Mouse (Mus musculus) midbrain, postnatal 0 days (tissue): ENCODE data around the gene Lamtor3. TPM values are rescaled to one million over a fixed set of nuclear protein-coding genes. Genes with fewer than 3 reads are reported as not detected.
A peak's percentile ranks its signal among the peaks of the same experiment; 100 is the strongest.

Experiments used
- ATAC-seq: fragments of 200-750 bp; cut with Nextera tagmentation; 2 replicates; pipeline ENCODE4 v1.8.0; 2017; ENCODE audit warnings: moderate number of reproducible peaks, mild to moderate bottlenecking, moderate TSS enrichment, moderate library complexity; ENCODE audit not compliant: low FRiP score
- DNase-seq: peaks from one replicate; pipeline ENCODE4 v3.0.0-alpha.2; 2015; ENCODE audit warnings: low spot score
- H3K27ac ChIP-seq: fragments of 300-500 bp; sonication (generic); 2 replicates; pipeline ENCODE4 v1.5.1; 2014; ENCODE audit warnings: low read depth, mild to moderate bottlenecking, low read length, mixed read lengths
- H3K27me3 ChIP-seq: fragments of 300-500 bp; sonication (generic); 2 replicates; pipeline ENCODE4 v1.6.1; 2014; ENCODE audit warnings: low read length, control low read depth, mixed read lengths; ENCODE audit not compliant: insufficient read depth
- H3K36me3 ChIP-seq: fragments of 300-500 bp; sonication (generic); 2 replicates; pipeline ENCODE4 v1.6.1; 2014; ENCODE audit warnings: low read length, control low read depth, mixed read lengths; ENCODE audit not compliant: insufficient read depth
- H3K4me1 ChIP-seq: fragments of 300-500 bp; sonication (generic); 2 replicates; pipeline ENCODE4 v1.6.1; 2014; ENCODE audit warnings: mild to moderate bottlenecking, control low read depth, antibody characterized with exemption, low read length, mixed read lengths; ENCODE audit not compliant: insufficient read depth
- H3K4me2 ChIP-seq: fragments of 300-500 bp; sonication (generic); 2 replicates; pipeline ENCODE4 v1.6.1; 2014; ENCODE audit warnings: low read depth, mild to moderate bottlenecking, low read length, mixed read lengths; ENCODE audit not compliant: poor library complexity, severe bottlenecking
- H3K4me3 ChIP-seq: fragments of 300-500 bp; sonication (generic); 2 replicates; pipeline ENCODE4 v1.5.1; 2014; ENCODE audit warnings: low read depth, mild to moderate bottlenecking, low read length, moderate library complexity
- H3K9ac ChIP-seq: fragments of 300-500 bp; sonication (generic); replicated peaks from 2 replicates; pipeline ENCODE4 v1.6.1; 2014; ENCODE audit warnings: mild to moderate bottlenecking, low read length, moderate library complexity, mixed read lengths; ENCODE audit not compliant: poor library complexity, severe bottlenecking
- H3K9me3 ChIP-seq: fragments of 300-500 bp; sonication (generic); 2 replicates; pipeline ENCODE4 v1.6.1; 2016; ENCODE audit warnings: low read length, control low read depth
- CTCF ChIP-seq: IDR thresholded peaks from 2 replicates; pipeline ENCODE4 v1.5.1; 2016; ENCODE audit warnings: antibody characterized with exemption, mild to moderate bottlenecking
- WGBS: fragments of 180-500 bp; shearing (Covaris S2); extraction: QIAGEN DNeasy Blood & Tissue Kit; methylation state at CpG from one replicate; pipeline ENCODE4 v1.1.7; 2014; 5-methylcytosine and 5-hydroxymethylcytosine counted together
- polyA plus RNA-seq: library from polyadenylated mRNA; unstranded; fragments of >200 nt; fragmentation: Nextera tagmentation; extraction: Ambion mirVana; gene quantifications from 2 replicates; pipeline ENCODE4 v1.2.1, GENCODE M21; 2015
- total RNA-seq: library from RNA; depleted of rRNA; stranded (reverse); fragments of >200 nt; gene quantifications from 2 replicates; pipeline ENCODE4 v1.2.3, GENCODE M21; 2014

Gene Lamtor3
- total and polyA plus RNA-seq, 2 experiments from 2014 or later, result 97.7 to 113 TPM

- 57% methylated on average over 14 of the region's 14 CpGs for WGBS
- Histone ChIP-seq H3K4me1 (peaks cover 4% of the 10 kb centered on the region; the same call in 1 of the 2 replicates), H3K4me3 (no peak overlapping the region), H3K27ac (peak overlapping the region; percentile 78), H3K9me3 (no peaks in the 10 kb centered on the region), H3K9ac (no peak overlapping the region), H3K36me3 (no peaks in the 10 kb centered on the region), H3K4me2 (peak overlapping the region; percentile 18; the same call in 1 of the 2 replicates), H3K27me3 (no peaks in the 10 kb centered on the region)
- no peak for TF ChIP-seq CTCF
- peak; percentile 93 for ATAC-seq
- DNase-seq, result peak; percentile 86
These were observed 34.9 kb downstream of the Lamtor3 start for GRCm38 (mm10) chr3:137952914-137953880.

DNA sequence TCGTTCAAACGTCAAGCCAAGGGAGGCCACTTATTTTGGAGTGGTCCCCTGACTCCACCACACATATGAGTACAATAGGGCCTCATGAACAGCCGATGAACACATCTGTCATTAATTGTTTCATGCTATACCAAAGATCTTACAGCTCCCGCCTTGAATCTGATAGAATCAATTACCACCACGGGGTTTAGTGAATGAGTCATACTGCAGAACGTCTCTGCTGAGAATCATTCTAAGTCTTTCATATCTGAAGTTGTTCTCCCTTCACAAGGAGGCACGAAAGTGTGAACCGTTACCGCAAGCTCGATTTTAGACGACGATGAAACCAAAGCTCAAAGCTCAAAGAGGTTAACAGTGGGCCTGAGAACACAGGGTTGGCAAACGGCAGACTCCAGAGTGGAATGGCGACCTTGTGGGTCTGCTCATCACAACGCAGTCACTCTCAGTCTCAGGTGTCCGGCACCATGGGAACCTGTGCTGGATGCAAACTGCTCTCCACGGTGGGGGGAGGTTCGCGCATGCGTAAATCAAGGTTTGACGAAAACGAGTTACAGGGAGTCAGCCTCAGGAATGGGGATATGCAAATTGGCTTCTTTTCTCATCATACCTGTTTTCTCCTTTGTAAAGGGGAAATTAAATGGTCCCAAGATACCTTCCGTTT is 36.1 kb downstream of the Lamtor3 start:
- Histone ChIP-seq H3K9ac (no peak overlapping the region), H3K36me3 (no peaks in the 10 kb centered on the region), H3K4me3 (no peak overlapping the region), H3K27ac (no peak overlapping the region), H3K4me1 (peaks cover 4% of the 10 kb centered on the region; the same call in 1 of the 2 replicates), H3K9me3 (no peaks in the 10 kb centered on the region), H3K27me3 (no peaks in the 10 kb centered on the region), H3K4me2 (no peak overlapping the region)
- 48% methylated on average over 23 of the region's 23 CpGs for WGBS
- no peak for TF ChIP-seq CTCF
- ATAC-seq, result no peak
- no peak for DNase-seq

DNA sequence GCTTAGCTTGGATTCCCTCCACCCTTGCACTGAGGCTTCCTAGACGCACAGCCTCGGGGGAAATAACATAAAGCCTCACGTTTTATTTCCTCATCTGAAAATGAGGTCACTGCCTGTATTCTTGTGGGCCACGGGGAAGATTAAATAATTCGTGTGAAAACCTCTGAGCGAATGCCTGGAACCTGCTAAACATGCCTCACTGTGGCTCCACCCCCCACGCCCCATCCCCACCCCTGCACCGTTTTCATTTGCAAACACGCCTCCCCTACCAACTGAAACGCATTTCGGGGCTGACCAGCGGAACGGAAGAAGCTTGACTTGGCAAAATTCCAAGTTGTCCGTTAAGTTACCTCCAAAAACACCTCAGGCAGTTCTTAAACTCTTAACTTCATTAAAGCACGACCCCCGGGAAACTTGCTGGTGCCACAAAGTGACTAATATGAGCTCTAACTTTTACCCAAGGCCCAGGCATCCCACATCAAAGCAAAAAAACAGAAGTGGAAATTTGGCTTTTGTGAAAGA is 37.3 kb downstream of the Lamtor3 start:
- TF ChIP-seq CTCF, result no peak
- H3K4me2 ChIP-seq, result peak overlapping the region; percentile 29
- DNase-seq, result peak; percentile 15
- no peaks in the 10 kb centered on the region for H3K27me3 ChIP-seq
- no peaks in the 10 kb centered on the region for H3K9me3 ChIP-seq
- peaks cover 4% of the 10 kb centered on the region; the same call in 1 of the 2 replicates for H3K4me1 ChIP-seq
- no peak overlapping the region for H3K4me3 ChIP-seq
- H3K9ac ChIP-seq, result no peak overlapping the region
- no peak for ATAC-seq
- 24% methylated on average over 16 of the region's 16 CpGs for WGBS
- H3K36me3 ChIP-seq, result no peaks in the 10 kb centered on the region
- H3K27ac ChIP-seq, result no peak overlapping the region

- H3K27me3 ChIP-seq, result no peaks in the 10 kb centered on the region
- H3K4me1 ChIP-seq, result peaks cover 2% of the 10 kb centered on the region; the same call in 1 of the 2 replicates
- H3K9ac ChIP-seq, result no peak overlapping the region
- no peak for TF ChIP-seq CTCF
- 86% methylated on average over 9 of the region's 9 CpGs for WGBS
- no peak overlapping the region for H3K27ac ChIP-seq
- ATAC-seq (no peak), DNase-seq (no peak)
- H3K4me2 ChIP-seq, result no peak overlapping the region
- no peaks in the 10 kb centered on the region for H3K9me3 ChIP-seq
- no peaks in the 10 kb centered on the region for H3K36me3 ChIP-seq
- H3K4me3 ChIP-seq, result no peak overlapping the region
These were observed 39.6 kb downstream of the Lamtor3 start for GRCm38 (mm10) chr3:137957864-137958263.

- H3K27me3 ChIP-seq, result no peaks in the 10 kb centered on the region
- ATAC-seq (no peak), DNase-seq (no peak)
- H3K9me3 ChIP-seq, result no peaks in the 10 kb centered on the region
- no peak overlapping the region for H3K9ac ChIP-seq
- no peak overlapping the region for H3K4me2 ChIP-seq
- no peaks in the 10 kb centered on the region for H3K36me3 ChIP-seq
- no peak overlapping the region for H3K27ac ChIP-seq
- no peak for TF ChIP-seq CTCF
- H3K4me3 ChIP-seq, result no peak overlapping the region
- 90% methylated on average over 4 of the region's 4 CpGs for WGBS
- no peaks in the 10 kb centered on the region for H3K4me1 ChIP-seq
These were observed 40.0 kb downstream of the Lamtor3 start for GRCm38 (mm10) chr3:137958352-137958751.
